Mouse (Mus musculus): ENCODE data around the gene Rhbdf1.

Rhbdf1 gene

GRCm38 (mm10) chr11:32238093-32238860, 16.2 kb upstream of the Rhbdf1 start:
- peak; percentile 80 to 86 for DNase-seq (ENCODE audit: low spot score in 2 of 2)

GRCm38 (mm10) chr11:32237411-32237795, 15.3 kb upstream of the Rhbdf1 start:
- no peak for DNase-seq (ENCODE audit: low spot score in 2 of 2)

GRCm38 (mm10) chr11:32236712-32237410, 14.8 kb upstream of the Rhbdf1 start:
- DNase-seq (ENCODE audit: low spot score in 2 of 2), result peak in 1 of 2 experiments; percentile 65

GRCm38 (mm10) chr11:32236132-32236531, 14.0 kb upstream of the Rhbdf1 start:
- no peak for DNase-seq (ENCODE audit: low spot score in 2 of 2)

GRCm38 (mm10) chr11:32235646-32236045, 13.5 kb upstream of the Rhbdf1 start:
- peak; percentile 59 to 69 for DNase-seq (ENCODE audit: low spot score in 2 of 2)

- DNase-seq (ENCODE audit: low spot score in 2 of 2), result no peak
Observed at GRCm38 (mm10) chr11:32234816-32235485, 12.9 kb upstream of the Rhbdf1 start.

- no peak for DNase-seq (ENCODE audit: low spot score in 2 of 2)
Observed at GRCm38 (mm10) chr11:32233895-32234294, 11.8 kb upstream of the Rhbdf1 start.

- no peak for DNase-seq (ENCODE audit: low spot score in 2 of 2)
Observed at GRCm38 (mm10) chr11:32232848-32233247, 10.7 kb upstream of the Rhbdf1 start.

GRCm38 (mm10) chr11:32231125-32231524, 9.0 kb upstream of the Rhbdf1 start:
- peak; percentile 63 to 66 for DNase-seq (ENCODE audit: low spot score in 2 of 2)

GRCm38 (mm10) chr11:32230220-32230619, 8.1 kb upstream of the Rhbdf1 start:
- peak; percentile 65 to 68 for DNase-seq (ENCODE audit: low spot score in 2 of 2)

GRCm38 (mm10) chr11:32228292-32228845, 6.3 kb upstream of the Rhbdf1 start:
- no peak for DNase-seq (ENCODE audit: low spot score in 2 of 2)

GRCm38 (mm10) chr11:32227555-32227954, 5.5 kb upstream of the Rhbdf1 start:
- no peak for DNase-seq (ENCODE audit: low spot score in 2 of 2)

- DNase-seq (ENCODE audit: low spot score in 2 of 2), result no peak
Observed at GRCm38 (mm10) chr11:32227041-32227440, 4.9 kb upstream of the Rhbdf1 start.

GRCm38 (mm10) chr11:32226124-32226871, 4.2 kb upstream of the Rhbdf1 start, which contains the start of gene Mpg:
Gene Mpg (plus strand): TSS chr11:32226505.
- DNase-seq (ENCODE audit: low spot score in 2 of 2), result peak; percentile 87 to 88

GRCm38 (mm10) chr11:32225222-32226104, 3.4 kb upstream of the Rhbdf1 start:
- DNase-seq (ENCODE audit: low spot score in 2 of 2), result no peak

- no peak for DNase-seq (ENCODE audit: low spot score in 2 of 2)
Observed at GRCm38 (mm10) chr11:32224468-32225139, 2.5 kb upstream of the Rhbdf1 start.

GRCm38 (mm10) chr11:32223297-32223967, 1.3 kb upstream of the Rhbdf1 start:
- DNase-seq (ENCODE audit: low spot score in 2 of 2), result no peak

GRCm38 (mm10) chr11:32222570-32223194, 582 bp upstream of the Rhbdf1 start:
- DNase-seq (ENCODE audit: low spot score in 2 of 2), result no peak

All from right cerebral cortex, adult 2 months (tissue).